11 mouse cellular contexts compared by ENCODE assay signal in genomic region chr13:56172901-56173545, GRCm38 (mm10). TPM values are rescaled to one million over a fixed set of nuclear protein-coding genes. Genes with fewer than 3 reads are reported as not detected.
DNase-seq lines count a peak whose midpoint lies in the region; ATAC-seq lines count a peak whose summit lies in the region.
"Had no signal": no experiment of that assay in that cellular context is flagged by ENCODE, and none has a peak within 500 bp of the region (broad histone marks: within the 10 kb centered on the region; RNA-seq: fewer than 3 reads in every experiment).

No protein-coding gene starts in this region.

- peaks cover 31% of the 10 kb centered on the region for H3K79me2 ChIP-seq in macrophage (ENCODE audit: inconsistent target)

- no peaks in the 10 kb centered on the region for H3K36me3 ChIP-seq in embryonic facial prominence, embryonic 15.5 days
- H3K36me3 ChIP-seq in macrophage (ENCODE audit: inconsistent target): no peaks in the 10 kb centered on the region; the same call in 1 of the 2 replicates
- H3K36me3 ChIP-seq: forebrain, embryonic 15.5 days had no signal

- no peak overlapping the region for H3K4me3 ChIP-seq in brown adipose tissue, adult 24 weeks (ENCODE audit: insufficient read depth, low read depth, low read length)
- no peak overlapping the region for H3K4me3 ChIP-seq in embryonic facial prominence, embryonic 15.5 days (replicated peaks)
- no peak overlapping the region for H3K4me3 ChIP-seq in macrophage (ENCODE audit: inconsistent target)
- H3K4me3 ChIP-seq: forebrain, embryonic 15.5 days had no signal

- H3K27ac ChIP-seq in brown adipose tissue, adult 24 weeks (replicated peaks; ENCODE audit: low read depth, low read length): peak overlapping the region; percentile 52
- peak overlapping the region; percentile 60; the same call in 1 of the 2 replicates for H3K27ac ChIP-seq in embryonic facial prominence, embryonic 15.5 days (replicated peaks)
- peak overlapping the region; percentile 77 for H3K27ac ChIP-seq in macrophage
- H3K27ac ChIP-seq: forebrain, embryonic 15.5 days had no signal

- no peak overlapping the region for H3K4me2 ChIP-seq in embryonic facial prominence, embryonic 15.5 days (replicated peaks)
- H3K4me2 ChIP-seq: forebrain, embryonic 15.5 days had no signal

- no peaks in the 10 kb centered on the region for H3K27me3 ChIP-seq in embryonic facial prominence, embryonic 15.5 days
- H3K27me3 ChIP-seq: forebrain, embryonic 15.5 days had no signal

- no peaks in the 10 kb centered on the region for H3K9me3 ChIP-seq in embryonic facial prominence, embryonic 15.5 days (replicated peaks)
- H3K9me3 ChIP-seq: forebrain, embryonic 15.5 days had no signal

- no peak for ATAC-seq in embryonic facial prominence, embryonic 15.5 days (ENCODE audit: insufficient number of reproducible peaks, low FRiP score, low TSS enrichment, low read depth)
- ATAC-seq: forebrain, embryonic 15.5 days had no signal

- no peaks in the 10 kb centered on the region for H3K4me1 ChIP-seq in brown adipose tissue, adult 24 weeks (ENCODE audit: control insufficient read depth, insufficient read depth, insufficient read length, low read length)
- H3K4me1 ChIP-seq in embryonic facial prominence, embryonic 15.5 days: peaks cover 46% of the 10 kb centered on the region

- no peak overlapping the region for H3K9ac ChIP-seq in embryonic facial prominence, embryonic 15.5 days
- H3K9ac ChIP-seq: forebrain, embryonic 15.5 days had no signal

- WGBS in embryonic facial prominence, embryonic 15.5 days: 42% methylated on average over 7 of the region's 7 CpGs
- 2% methylated on average over 7 of the region's 7 CpGs for WGBS in macrophage (ENCODE audit: missing documents)

- DNase-seq in kidney, postnatal 10 days: peak; percentile 42
- no peak for DNase-seq in kidney, adult 18-20 months
- DNase-seq in embryo, embryonic 10 days (ENCODE audit: low spot score): no peak
- no peak for DNase-seq in cerebellum, postnatal 36 days
- DNase-seq: adrenal gland, adult 2 months; cerebellum, postnatal 25 days had no signal

RNA-seq across cellular contexts. Expression of gene Tifab, which starts 5.7 kb away (rescaled TPM):
- 1.1 and 2.8 TPM in 2 replicates for polyA plus RNA-seq in brown adipose tissue, adult 24 weeks (2012; ENCODE audit: insufficient read depth, insufficient read length, missing spikeins)
- 3.4 and 3.7 TPM in 2 replicates for polyA plus RNA-seq in embryonic facial prominence, embryonic 15.5 days (2015; fragmentation: Nextera tagmentation; extraction: Ambion mirVana)
- total RNA-seq in macrophage (2018; cell fraction: chromatin; rRNA removed): 10 to 100 TPM in 13 of 26 experiments, 1 to 10 TPM in 12, under 1 TPM in 1; 0.87 to 66.4 (median 10.8) TPM
- 10 to 100 TPM in 25 of 26 experiments, 1 to 10 TPM in 1; 6.9 to 68.5 (median 45.6) TPM for total RNA-seq in macrophage (2018; cell fraction: cytosol; rRNA removed)
- 10 to 100 TPM in 20 of 26 experiments, 1 to 10 TPM in 6; 5.7 to 83.4 (median 17.4) TPM for total RNA-seq in macrophage (2018; cell fraction: nucleus; rRNA removed)
- polyA plus RNA-seq in macrophage (2018): 17.5 to 60.8 TPM (median 44.2 TPM) in 3 replicates
- total RNA-seq: MEL had no signal

RNA-seq across cellular contexts. Expression of gene H2afy, which starts 36.9 kb away (rescaled TPM):
- polyA plus RNA-seq in brown adipose tissue, adult 24 weeks (2012; ENCODE audit: insufficient read depth, insufficient read length, missing spikeins): 29.7 and 33.0 TPM in 2 replicates
- 275 and 292 TPM in 2 replicates for polyA plus RNA-seq in embryonic facial prominence, embryonic 15.5 days (2015; fragmentation: Nextera tagmentation; extraction: Ambion mirVana)
- 100 to 1,000 TPM; 256 to 801 (median 305) TPM for total RNA-seq in macrophage (2018; cell fraction: chromatin; rRNA removed)
- 100 to 1,000 TPM in 25 of 26 experiments, 10 to 100 TPM in 1; 96.6 to 142 (median 118) TPM for total RNA-seq in macrophage (2018; cell fraction: cytosol; rRNA removed)
- 100 to 1,000 TPM; 122 to 541 (median 233) TPM for total RNA-seq in macrophage (2018; cell fraction: nucleus; rRNA removed)
- polyA plus RNA-seq in macrophage (2018): 96.3 to 139 TPM (median 138 TPM) in 3 replicates
